In genomic region chr16:32099638-32100150, GRCm38 (mm10) we compare ENCODE assay signal across 8 mouse cellular contexts. TPM values are rescaled to one million over a fixed set of nuclear protein-coding genes. Genes with fewer than 3 reads are reported as not detected.
DNase-seq lines count a peak whose midpoint lies in the region; ATAC-seq lines count a peak whose summit lies in the region.

Pigx (minus strand) TSS chr16:32099740.
Cep19 (plus strand) TSS chr16:32099800.

- H3K4me3 ChIP-seq in hindbrain, embryonic 14.5 days (replicated peaks; ENCODE audit: low read length): peak within 1 kb of the TSS; percentile 93

- H3K27me3 ChIP-seq in hindbrain, embryonic 14.5 days (ENCODE audit: control insufficient read depth, insufficient read depth, low read length): no peaks in the 10 kb centered on the region

- WGBS in hindbrain, embryonic 14.5 days: 1% methylated on average over 32 of the region's 34 CpGs

- peak within 1 kb of the TSS; percentile 64 for H3K4me2 ChIP-seq in hindbrain, embryonic 14.5 days (replicated peaks)

- peak within 1 kb of the TSS; percentile 85 for H3K9ac ChIP-seq in hindbrain, embryonic 14.5 days

- peak; percentile 97 for ATAC-seq in hindbrain, embryonic 14.5 days (ENCODE audit: low FRiP score)

- peaks cover 27% of the 10 kb centered on the region for H3K36me3 ChIP-seq in hindbrain, embryonic 14.5 days (replicated peaks; ENCODE audit: control insufficient read depth, insufficient read depth)

- peak; percentile 95 for DNase-seq in NIH3T3 (ENCODE audit: low read depth)
- DNase-seq in cerebellum, postnatal 10 days: peak; percentile 94 to 96
- DNase-seq in frontal cortex, postnatal 14 days (ENCODE audit: low spot score in 2 of 2): peak; percentile 80 to 86
- DNase-seq in hindbrain, embryonic 14.5 days (ENCODE audit: low spot score): peak; percentile 94
- peak; percentile 89 to 90 for DNase-seq in layer of hippocampus, postnatal 36 days
- peak; percentile 92 for DNase-seq in lung, postnatal 36 days
- peak; percentile 96 for DNase-seq in retina, postnatal 1 day
- DNase-seq in urinary bladder, adult 18-20 months (ENCODE audit: low spot score in 2 of 2): peak; percentile 84 to 89

- H3K4me1 ChIP-seq in hindbrain, embryonic 14.5 days (replicated peaks; ENCODE audit: control insufficient read depth, insufficient read depth, low read length): peaks cover 13% of the 10 kb centered on the region

- H3K9me3 ChIP-seq in hindbrain, embryonic 14.5 days (ENCODE audit: control insufficient read depth, low read length): no peaks in the 10 kb centered on the region

- peak within 1 kb of the TSS; percentile 80 for H3K27ac ChIP-seq in hindbrain, embryonic 14.5 days

RNA-seq across cellular contexts. Expression of gene Pigx, which starts in this region (rescaled TPM):
- 96.8 and 109 TPM in 2 replicates for polyA plus RNA-seq in hindbrain, embryonic 14.5 days (2014; fragmentation: Nextera tagmentation; extraction: Ambion mirVana)
- 10 to 100 TPM; 26.7 to 28.0 TPM for total RNA-seq in layer of hippocampus, postnatal 36 days (2021)

RNA-seq across cellular contexts. Expression of gene Cep19, which starts in this region (rescaled TPM):
- polyA plus RNA-seq in hindbrain, embryonic 14.5 days (2014; fragmentation: Nextera tagmentation; extraction: Ambion mirVana): 50.3 and 53.0 TPM in 2 replicates
- total RNA-seq in layer of hippocampus, postnatal 36 days (2021): 10 to 100 TPM; 63.0 to 63.9 TPM

Comparison
In these comparisons a context has a peak if more than half of its experiments do, and no peak if none do; other contexts are left out.
1. Peak in every context shown above with its lines: DNase-seq, ATAC-seq, H3K4me3 ChIP-seq and H3K27ac ChIP-seq.